Mouse (Mus musculus) forebrain, embryonic 15.5 days (tissue): ENCODE data around the gene Gad1. TPM values are rescaled to one million over a fixed set of nuclear protein-coding genes. Genes with fewer than 3 reads are reported as not detected.

ENCODE experiments used
- ATAC-seq: fragments of 200-750 bp; cut with Nextera tagmentation; replicated peaks from 2 replicates; pipeline ENCODE4 v1.8.0; 2017; ENCODE audit warnings: mild to moderate bottlenecking, moderate TSS enrichment, moderate library complexity
- H3K27ac ChIP-seq: fragments of 300-500 bp; sonication (generic); replicated peaks from 2 replicates; pipeline ENCODE4 v1.5.1; 2015; ENCODE audit warnings: mild to moderate bottlenecking, inconsistent platforms
- H3K27me3 ChIP-seq: fragments of 300-500 bp; sonication (generic); 2 replicates; pipeline ENCODE4 v1.6.1; 2015; ENCODE audit warnings: inconsistent platforms
- H3K36me3 ChIP-seq: fragments of 300-500 bp; sonication (generic); 2 replicates; pipeline ENCODE4 v1.6.1; 2015; ENCODE audit warnings: mild to moderate bottlenecking, inconsistent platforms
- H3K4me1 ChIP-seq: fragments of 300-500 bp; sonication (generic); 2 replicates; pipeline ENCODE4 v1.6.1; 2015; ENCODE audit warnings: inconsistent platforms
- H3K4me2 ChIP-seq: fragments of 300-500 bp; sonication (generic); replicated peaks from 2 replicates; pipeline ENCODE4 v1.6.1; 2015; ENCODE audit warnings: mild to moderate bottlenecking, inconsistent platforms
- H3K4me3 ChIP-seq: fragments of 300-500 bp; sonication (generic); 2 replicates; pipeline ENCODE4 v1.5.1; 2015; ENCODE audit warnings: mild to moderate bottlenecking, inconsistent platforms
- H3K9ac ChIP-seq: fragments of 300-500 bp; sonication (generic); replicated peaks from 2 replicates; pipeline ENCODE4 v1.6.1; 2015; ENCODE audit warnings: mild to moderate bottlenecking, inconsistent platforms
- H3K9me3 ChIP-seq: fragments of 300-500 bp; sonication (generic); 2 replicates; pipeline ENCODE4 v1.6.1; 2016; ENCODE audit warnings: inconsistent platforms
- WGBS: fragments of 180-500 bp; shearing (Covaris S2); methylation state at CpG from one replicate; pipeline ENCODE4 v1.1.7; 2015; ENCODE audit warnings: mixed read lengths; 5-methylcytosine and 5-hydroxymethylcytosine counted together
- polyA plus RNA-seq: library from polyadenylated mRNA; unstranded; fragments of >200 nt; fragmentation: Nextera tagmentation; extraction: Ambion mirVana; gene quantifications from 2 replicates; pipeline ENCODE4 v1.2.1, GENCODE M21; 2015

Gad1 gene
- polyA plus RNA-seq, 1 experiment from 2014 or later: 71.1 TPM

DNA sequence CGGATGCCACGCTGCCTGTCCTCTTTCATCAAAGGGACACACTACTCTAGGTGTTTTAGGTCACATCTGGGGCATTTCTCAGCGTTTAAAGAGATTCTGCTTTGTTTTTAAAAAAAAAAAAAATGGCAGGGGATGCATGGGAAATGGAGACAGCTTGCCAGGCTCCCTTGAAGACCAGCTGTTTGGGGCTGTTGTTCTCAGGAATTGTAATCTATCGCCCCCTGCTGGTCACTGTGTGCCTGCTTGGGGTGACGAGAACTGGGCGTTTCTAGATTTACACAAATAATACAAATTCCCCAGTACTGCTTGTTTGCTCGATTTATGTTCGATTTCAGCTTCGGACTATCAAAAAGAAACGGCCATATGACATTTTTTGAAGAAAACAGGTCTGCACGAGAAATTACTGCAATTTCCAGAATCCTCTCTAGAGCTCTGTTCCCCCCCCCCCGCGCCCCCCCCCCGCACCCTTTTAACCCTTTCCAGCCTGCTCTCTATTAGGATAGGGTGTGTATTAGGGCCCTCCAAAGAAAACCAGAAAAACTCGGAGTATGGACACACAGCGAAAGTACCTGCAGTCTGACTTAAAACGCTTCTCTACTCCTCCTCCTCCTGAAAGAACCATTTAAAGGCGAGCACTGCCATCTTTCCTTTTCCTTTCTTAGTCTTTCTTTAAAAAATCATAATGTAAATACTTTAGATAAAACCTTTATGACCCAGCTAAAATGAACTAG, 5.4 kb downstream of the Gad1 start:
- Histone ChIP-seq H3K9ac (0 out of 2 replicates have a peak overlapping the region, but pooled peaks have one; percentile 25), H3K4me2 (peak overlapping the region; percentile 65; the same call in 1 of the 2 replicates), H3K9me3 (no peaks in the 10 kb centered on the region), H3K4me1 (peaks cover 34% of the 10 kb centered on the region), H3K36me3 (no peaks in the 10 kb centered on the region), H3K27ac (peak overlapping the region; percentile 93), H3K27me3 (peaks cover 27% of the 10 kb centered on the region), H3K4me3 (peak overlapping the region; percentile 24)
- peak; percentile 72 for ATAC-seq
- WGBS: 7% methylated on average over 17 of the region's 18 CpGs

DNA sequence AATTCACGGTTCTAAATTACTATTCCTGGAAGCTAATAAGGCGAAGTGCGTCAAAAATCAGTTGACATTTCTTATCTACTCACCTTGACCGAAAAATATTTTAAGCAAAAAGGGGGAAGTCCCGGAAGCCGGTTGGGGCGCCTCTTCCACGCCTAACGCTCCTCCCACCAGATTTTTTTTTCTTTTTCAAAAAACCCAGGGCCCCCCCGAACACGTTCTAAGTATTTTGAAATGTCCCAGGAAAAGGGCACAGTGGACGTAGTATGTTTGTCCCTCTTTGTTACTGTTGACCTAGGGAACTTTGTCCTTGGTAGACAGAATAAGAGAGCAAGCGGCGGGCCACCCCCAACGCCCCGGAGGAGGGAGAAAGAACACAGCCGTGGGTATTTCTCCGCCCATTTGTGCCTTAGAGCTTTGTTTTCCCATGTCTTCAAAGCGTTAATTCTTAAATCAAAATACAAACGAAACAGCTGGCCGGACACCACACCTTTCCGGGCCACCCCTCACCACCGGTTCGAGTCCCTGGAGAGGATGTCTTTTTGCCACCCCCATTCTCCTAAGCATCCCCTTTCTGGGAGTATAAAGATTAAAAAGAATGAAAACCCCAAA, 6.1 kb downstream of the Gad1 start:
- peaks cover 41% of the 10 kb centered on the region for H3K4me1 ChIP-seq
- H3K4me3 ChIP-seq: peak overlapping the region; percentile 24
- H3K27ac ChIP-seq: peak overlapping the region; percentile 93
- H3K9ac ChIP-seq: peak overlapping the region; percentile 20; the same call in 1 of the 2 replicates
- H3K9me3 ChIP-seq: no peaks in the 10 kb centered on the region
- no peak for ATAC-seq
- H3K27me3 ChIP-seq: peaks cover 33% of the 10 kb centered on the region
- peak overlapping the region; percentile 65 for H3K4me2 ChIP-seq
- no peaks in the 10 kb centered on the region for H3K36me3 ChIP-seq
- 10% methylated on average over 24 of the region's 24 CpGs for WGBS

DNA sequence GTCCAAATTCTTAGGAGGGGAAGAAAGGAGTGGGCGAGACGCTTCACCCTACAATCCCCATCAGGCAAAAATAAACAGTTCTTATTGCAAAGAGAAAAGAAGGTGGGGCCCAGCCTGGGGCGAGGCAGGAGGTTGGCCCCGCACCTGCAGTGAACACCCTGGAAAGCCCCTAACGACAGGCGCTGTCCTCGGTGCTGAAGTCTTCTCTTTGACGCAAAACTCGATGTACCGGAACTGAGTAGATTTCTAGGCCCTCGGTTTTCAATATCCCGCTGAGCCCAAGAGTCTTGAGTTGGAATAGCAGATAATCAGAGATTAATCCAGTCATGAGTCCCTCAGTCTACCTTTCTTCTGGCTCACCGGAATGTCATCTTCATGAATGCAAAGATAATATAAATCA, 6.6 kb downstream of the Gad1 start:
- peak overlapping the region; percentile 93 for H3K27ac ChIP-seq
- peaks cover 46% of the 10 kb centered on the region for H3K4me1 ChIP-seq
- H3K4me2 ChIP-seq: peak overlapping the region; percentile 65
- ATAC-seq: no peak
- H3K27me3 ChIP-seq: peaks cover 37% of the 10 kb centered on the region
- H3K36me3 ChIP-seq: no peaks in the 10 kb centered on the region
- peak overlapping the region; percentile 20; the same call in 1 of the 2 replicates for H3K9ac ChIP-seq
- H3K9me3 ChIP-seq: no peaks in the 10 kb centered on the region
- 2% methylated on average over 13 of the region's 13 CpGs for WGBS
- peak overlapping the region; percentile 24 for H3K4me3 ChIP-seq

DNA sequence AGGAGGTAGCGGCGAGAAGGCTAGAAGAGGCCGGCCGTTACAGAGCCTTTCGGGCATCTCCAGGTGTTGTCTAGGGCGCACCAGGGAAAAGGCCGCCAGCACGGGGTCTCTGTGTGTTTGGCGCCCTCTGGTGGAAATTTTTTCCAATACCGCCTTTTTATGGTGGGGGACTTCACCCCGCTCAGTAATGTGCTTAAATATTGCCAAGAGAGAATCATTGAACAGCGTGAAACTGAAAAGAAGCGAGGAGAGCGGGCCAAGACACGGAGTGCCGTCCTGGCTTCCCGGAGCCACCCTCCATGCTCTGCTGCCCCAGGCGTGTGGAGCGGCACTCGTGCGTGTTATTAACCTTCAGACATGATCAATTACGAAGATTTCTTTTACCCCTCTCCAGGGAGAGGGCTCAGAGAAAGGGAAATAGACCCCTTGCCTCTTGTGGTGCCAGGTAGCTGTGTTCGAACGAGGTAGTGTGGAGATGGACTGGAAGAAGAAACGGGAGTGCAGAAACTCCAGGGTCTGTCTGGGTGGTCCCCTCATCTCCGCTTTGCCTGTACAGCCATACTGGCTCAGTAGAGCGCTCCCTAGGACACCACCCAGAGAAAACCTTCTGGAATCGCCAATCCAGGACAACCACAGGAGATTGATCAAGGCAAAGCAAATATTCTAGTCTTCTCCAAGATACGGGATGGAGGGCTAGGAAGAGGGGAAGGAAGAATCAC, 8.4 kb downstream of the Gad1 start:
- Histone ChIP-seq H3K9ac (peak overlapping the region; percentile 69), H3K27me3 (peaks cover 53% of the 10 kb centered on the region), H3K9me3 (no peaks in the 10 kb centered on the region), H3K4me2 (peak overlapping the region; percentile 65), H3K27ac (peak overlapping the region; percentile 93), H3K4me1 (peaks cover 58% of the 10 kb centered on the region), H3K36me3 (no peaks in the 10 kb centered on the region), H3K4me3 (peak overlapping the region; percentile 52)
- WGBS: under 1% methylated on average over 29 of the region's 29 CpGs
- ATAC-seq: peak; percentile 62

DNA sequence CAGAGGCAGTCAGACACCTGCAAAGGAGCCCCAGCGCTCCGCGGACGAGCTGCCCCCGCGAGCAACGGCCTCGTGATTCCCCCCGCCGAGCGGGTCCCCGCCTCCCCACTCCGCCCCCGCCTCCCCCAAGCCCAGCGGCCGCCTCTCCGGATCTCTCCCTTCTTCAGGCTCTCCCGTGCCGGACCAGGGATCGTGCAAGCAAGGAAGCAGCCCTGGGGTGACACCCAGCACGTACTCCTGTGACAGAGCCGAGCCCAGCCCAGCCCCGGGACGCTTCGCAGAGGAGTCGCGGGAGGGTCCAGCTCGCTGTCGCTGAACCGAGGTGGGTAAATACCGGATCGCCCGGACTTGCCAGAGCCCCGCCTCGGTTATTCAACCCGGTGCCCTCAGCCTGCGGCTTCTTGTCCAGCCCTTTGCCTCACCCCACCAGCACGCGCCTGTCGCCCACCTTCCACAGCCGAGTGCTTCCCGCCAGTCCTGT, 9.2 kb downstream of the Gad1 start:
- Histone ChIP-seq H3K36me3 (no peaks in the 10 kb centered on the region), H3K27ac (peak overlapping the region; percentile 93), H3K4me3 (peak overlapping the region; percentile 52), H3K27me3 (peaks cover 58% of the 10 kb centered on the region), H3K9ac (peak overlapping the region; percentile 69), H3K9me3 (no peaks in the 10 kb centered on the region), H3K4me2 (peak overlapping the region; percentile 65), H3K4me1 (peaks cover 66% of the 10 kb centered on the region)
- under 1% methylated on average over 40 of the region's 42 CpGs for WGBS
- ATAC-seq: peak; percentile 21

DNA sequence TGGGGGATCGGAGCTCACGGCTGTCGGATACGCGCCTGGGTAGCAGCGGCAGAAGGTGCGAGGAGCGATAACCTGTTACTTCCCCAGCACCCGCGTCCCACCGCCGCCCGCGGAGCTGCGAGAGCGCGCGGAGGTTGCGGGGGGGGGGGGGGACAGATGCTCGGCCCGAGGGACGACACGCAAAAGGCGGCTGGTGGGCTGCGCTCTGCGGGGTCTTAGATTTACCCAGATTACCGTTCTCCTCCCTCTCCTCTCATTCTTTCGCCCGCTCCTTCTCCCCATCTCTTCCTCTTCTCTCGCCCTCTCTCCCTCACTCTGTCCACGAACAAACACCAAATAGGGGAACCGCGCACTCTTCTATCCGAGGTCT, 9.7 kb downstream of the Gad1 start:
- H3K9ac ChIP-seq: peak overlapping the region; percentile 69
- H3K36me3 ChIP-seq: no peaks in the 10 kb centered on the region
- peaks cover 58% of the 10 kb centered on the region for H3K27me3 ChIP-seq
- H3K4me2 ChIP-seq: peak overlapping the region; percentile 65
- no peaks in the 10 kb centered on the region for H3K9me3 ChIP-seq
- no peak for ATAC-seq
- H3K4me1 ChIP-seq: peaks cover 72% of the 10 kb centered on the region
- peak overlapping the region; percentile 93 for H3K27ac ChIP-seq
- WGBS: 0% methylated on average over 28 of the region's 34 CpGs
- peak overlapping the region; percentile 52 for H3K4me3 ChIP-seq

DNA sequence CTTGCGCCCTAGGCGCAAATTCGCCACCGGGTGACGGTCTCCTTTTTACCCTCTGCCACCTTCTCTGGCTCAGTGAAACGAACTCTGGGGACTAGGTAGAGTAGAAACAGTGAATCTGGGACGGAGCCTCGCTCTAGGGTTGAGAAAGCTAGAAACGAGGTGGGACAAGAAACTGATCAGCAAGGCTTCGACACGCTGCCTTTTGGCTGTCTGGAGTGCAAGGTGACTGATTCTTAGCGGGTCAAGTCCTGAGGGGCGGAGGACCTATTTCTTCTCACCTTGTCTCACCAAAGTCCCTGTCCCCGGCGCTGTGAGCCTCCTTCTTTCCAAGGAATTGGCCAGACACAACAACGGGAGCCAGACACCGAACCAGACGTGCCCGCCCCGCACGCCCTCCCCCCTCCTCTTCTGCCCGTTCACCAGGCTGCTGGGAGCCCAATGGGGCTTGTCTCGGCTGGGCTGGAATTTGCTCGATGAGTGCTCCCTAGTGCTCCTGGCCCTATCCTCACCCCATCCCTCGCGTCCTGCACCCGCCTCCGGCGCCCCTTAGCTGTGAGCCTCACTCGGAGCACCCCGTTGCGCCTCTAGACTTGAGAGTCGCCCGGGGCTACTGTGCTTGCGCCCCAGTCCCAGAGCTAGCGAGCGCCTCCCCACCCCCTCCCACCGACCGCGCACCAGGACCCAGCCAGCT, 10.3 kb downstream of the Gad1 start:
- peak overlapping the region; percentile 52 for H3K4me3 ChIP-seq
- WGBS: 0% methylated on average over 40 of the region's 40 CpGs
- peak overlapping the region; percentile 69 for H3K9ac ChIP-seq
- H3K27ac ChIP-seq: peak overlapping the region; percentile 93
- H3K9me3 ChIP-seq: no peaks in the 10 kb centered on the region
- peaks cover 59% of the 10 kb centered on the region for H3K27me3 ChIP-seq
- ATAC-seq: 0 out of 2 replicates have a peak, but pooled peaks have one; percentile 2
- peaks cover 77% of the 10 kb centered on the region for H3K4me1 ChIP-seq
- no peaks in the 10 kb centered on the region for H3K36me3 ChIP-seq
- H3K4me2 ChIP-seq: peak overlapping the region; percentile 65

DNA sequence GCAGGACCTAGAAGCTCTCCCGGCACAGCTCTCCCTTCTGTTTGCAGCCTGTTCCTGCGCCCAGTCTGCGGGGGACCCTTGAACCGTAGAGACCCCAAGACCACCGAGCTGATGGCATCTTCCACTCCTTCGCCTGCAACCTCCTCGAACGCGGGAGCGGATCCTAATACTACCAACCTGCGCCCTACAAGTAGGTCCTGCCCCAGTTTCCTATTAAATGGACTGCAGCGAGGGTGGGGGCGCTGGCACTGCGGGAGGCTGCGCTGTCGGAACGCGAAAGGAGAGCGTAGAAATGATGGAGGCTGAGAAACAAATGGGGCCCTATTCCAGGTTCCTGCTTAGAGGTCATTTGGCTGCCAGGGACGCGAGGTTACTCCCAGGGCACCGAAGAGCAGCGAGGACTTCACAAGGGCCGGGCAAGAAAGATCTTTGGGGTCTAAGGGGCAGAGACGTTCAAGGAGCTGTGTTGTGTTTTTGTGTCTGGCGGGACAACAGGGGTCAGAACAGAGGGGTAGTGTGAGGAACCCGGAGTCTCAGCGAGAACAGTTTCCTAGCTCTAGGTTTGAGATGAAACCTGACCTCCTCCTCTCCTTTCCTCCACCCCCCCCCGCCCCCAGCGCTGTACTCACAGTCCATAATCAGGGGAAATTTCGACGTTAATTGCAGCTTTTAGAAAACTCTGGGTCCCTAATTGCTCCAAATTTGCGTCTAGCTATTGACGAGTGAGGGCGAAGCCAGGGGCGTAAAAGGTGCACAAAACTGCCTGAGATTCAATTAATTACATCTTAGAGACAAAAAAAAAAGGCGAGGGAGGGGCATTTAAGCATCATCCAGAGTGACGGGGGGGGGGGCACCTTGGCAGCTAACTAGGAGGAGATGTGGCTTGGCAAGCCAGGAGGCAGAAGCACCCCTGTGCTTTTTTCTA, 11.1 kb downstream of the Gad1 start:
- Histone ChIP-seq H3K4me1 (peaks cover 83% of the 10 kb centered on the region), H3K27ac (peak overlapping the region; percentile 93), H3K4me3 (peak overlapping the region; percentile 52), H3K9ac (peak overlapping the region; percentile 69), H3K27me3 (peaks cover 60% of the 10 kb centered on the region), H3K4me2 (peak overlapping the region; percentile 65), H3K36me3 (no peaks in the 10 kb centered on the region), H3K9me3 (no peaks in the 10 kb centered on the region)
- WGBS: under 1% methylated on average over 38 of the region's 38 CpGs
- ATAC-seq: no peak

DNA sequence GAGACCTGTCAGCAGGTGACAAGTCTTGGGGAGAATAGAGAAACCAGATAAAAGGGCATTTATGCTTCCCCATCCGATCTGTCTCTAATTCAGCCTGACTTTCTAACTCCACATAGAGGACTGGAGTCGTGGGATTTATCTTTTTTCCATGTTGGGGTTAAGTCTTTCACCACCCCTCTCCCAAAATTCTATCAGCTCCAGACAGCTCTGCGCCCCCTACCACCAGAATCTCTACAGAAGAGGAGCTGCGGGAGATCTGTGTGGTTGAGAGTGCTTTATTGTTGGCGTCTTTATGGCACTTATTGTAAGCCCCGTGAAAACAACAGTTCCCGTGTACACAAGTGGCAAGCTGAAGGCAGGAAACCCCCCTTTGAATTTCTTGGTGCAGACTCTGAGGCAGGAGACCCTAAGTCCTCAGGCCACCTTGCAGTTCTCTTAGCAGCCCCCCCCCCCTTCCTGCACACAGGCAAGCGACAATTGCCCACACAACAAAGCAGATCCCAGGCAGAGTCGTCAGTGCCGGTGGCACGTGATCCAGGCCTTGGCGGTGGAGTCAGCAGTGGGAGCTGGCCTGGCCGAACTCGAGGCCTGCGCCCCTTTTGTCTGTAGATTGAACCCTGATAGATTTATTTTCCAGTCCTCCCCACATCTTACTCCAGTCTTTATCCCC, 11.9 kb downstream of the Gad1 start:
- peaks cover 66% of the 10 kb centered on the region for H3K27me3 ChIP-seq
- ATAC-seq: no peak
- peak overlapping the region; percentile 65 for H3K4me2 ChIP-seq
- H3K27ac ChIP-seq: peak overlapping the region; percentile 93
- H3K4me3 ChIP-seq: peak overlapping the region; percentile 52
- H3K9ac ChIP-seq: peak overlapping the region; percentile 69
- no peaks in the 10 kb centered on the region for H3K9me3 ChIP-seq
- peaks cover 83% of the 10 kb centered on the region for H3K4me1 ChIP-seq
- WGBS: 2% methylated on average over 15 of the region's 15 CpGs
- no peaks in the 10 kb centered on the region for H3K36me3 ChIP-seq
